Mouse (Mus musculus): ENCODE results near the gene Exosc5.

GRCm38 (mm10) chr7:25718788-25719417 is 59.9 kb downstream of the Exosc5 start, which contains the start of gene Ccdc97:
- peak; percentile 84; the same call in 1 of the 2 replicates for TF ChIP-seq POLR2A (IDR thresholded peaks at IDR 0.05; ENCODE audit: low read depth, low read length)
- TF ChIP-seq CTCF (IDR thresholded peaks at IDR 0.05; ENCODE audit: extremely low read depth, insufficient read length, insufficient replicate concordance, low read depth, low read length): no peak
